Mouse (Mus musculus) gastrocnemius, postnatal 25 days (tissue): ENCODE results near the gene Maml2. TPM values are rescaled to one million over a fixed set of nuclear protein-coding genes. Genes with fewer than 3 reads are reported as not detected.

Experiments used
- DNase-seq: peaks from one replicate; pipeline ENCODE4 v3.0.0; 2022
- total RNA-seq, 2 experiments: library from RNA; stranded (reverse); gene quantifications; 1 replicate in 1 of 2; 2 replicates in 1 of 2; pipeline ENCODE4 v1.2.3; 2021

Maml2 gene
- total RNA-seq, 2 experiments from 2014 or later = 2.1 to 3.2 TPM

DNA sequence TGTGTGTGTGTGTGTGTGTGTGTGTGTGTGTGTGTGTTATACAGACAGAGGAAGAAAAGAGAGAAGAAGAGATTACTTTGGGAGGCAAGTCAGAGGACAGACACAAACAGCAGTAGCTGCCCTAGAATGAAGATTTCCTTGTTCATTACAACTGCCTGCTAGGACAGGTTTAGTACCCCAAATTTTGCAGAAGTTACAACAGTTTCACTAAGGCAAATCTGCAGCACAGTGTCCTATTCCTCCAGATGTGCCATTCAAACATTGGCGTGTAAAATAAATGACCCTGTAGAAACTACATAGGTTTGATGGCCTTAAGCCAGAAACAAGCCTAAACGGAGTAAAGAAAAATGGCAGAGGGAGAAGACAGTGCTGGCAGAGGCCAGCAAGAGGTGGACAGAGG is 195.1 kb downstream of the Maml2 start:
- DNase-seq = no peak

DNA sequence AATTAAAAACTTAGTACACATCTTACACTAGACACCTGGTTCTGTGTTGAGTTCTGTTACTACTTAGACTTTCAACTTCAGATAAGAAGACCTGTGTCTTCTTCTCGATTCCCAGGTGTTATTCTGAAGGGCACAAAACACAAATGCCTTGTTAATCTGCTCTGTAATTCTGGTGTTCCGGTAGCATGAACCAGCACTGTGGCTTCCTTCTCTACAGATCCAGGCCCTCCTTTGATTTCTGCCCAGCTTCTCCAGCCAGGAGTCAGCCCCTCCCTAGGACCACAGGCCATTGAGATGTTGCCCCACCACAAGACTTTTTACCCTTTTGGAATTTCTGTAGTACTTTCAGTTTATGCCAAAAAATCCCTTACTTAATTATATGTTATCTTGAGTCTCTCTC is 196.0 kb downstream of the Maml2 start:
- no peak for DNase-seq

DNA sequence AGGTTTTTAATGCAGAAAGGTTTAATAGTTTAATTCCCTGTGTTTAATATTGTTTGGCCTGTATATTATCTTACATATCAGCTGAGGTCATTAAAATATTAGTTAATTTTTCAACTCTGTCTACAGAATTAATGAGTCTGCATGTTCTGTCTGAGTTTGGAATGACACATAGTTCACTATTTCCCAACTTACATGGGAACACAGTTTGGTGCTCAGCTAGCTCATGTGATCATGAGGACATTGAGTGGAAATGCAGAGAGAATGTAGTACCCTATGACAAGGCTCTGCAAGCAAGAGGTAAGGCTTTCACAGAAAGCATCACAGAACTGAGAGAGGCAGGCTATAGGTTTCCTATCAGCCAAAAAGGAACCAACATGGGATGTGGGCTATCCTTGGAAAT is 197.8 kb downstream of the Maml2 start:
- no peak for DNase-seq

DNA sequence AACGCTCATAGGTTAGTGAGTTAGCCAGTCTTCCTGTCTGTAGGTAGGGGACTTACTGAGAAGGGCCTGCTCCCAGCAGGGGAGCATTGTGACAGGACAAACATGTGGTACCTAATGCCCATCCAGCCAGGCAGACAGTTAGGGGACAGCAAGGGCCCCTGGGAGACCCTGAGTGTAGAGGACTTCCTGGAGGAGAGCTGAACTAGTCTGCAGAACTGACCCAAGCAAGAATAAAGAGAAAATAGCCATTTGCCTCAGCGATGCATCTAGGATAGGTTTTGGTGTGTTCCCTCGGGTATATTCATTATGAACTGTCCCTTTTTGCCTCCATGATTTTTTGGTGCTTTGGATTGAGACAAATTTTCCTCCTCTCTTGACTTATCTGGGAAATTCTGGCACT is 199.3 kb downstream of the Maml2 start:
- DNase-seq = no peak

DNA sequence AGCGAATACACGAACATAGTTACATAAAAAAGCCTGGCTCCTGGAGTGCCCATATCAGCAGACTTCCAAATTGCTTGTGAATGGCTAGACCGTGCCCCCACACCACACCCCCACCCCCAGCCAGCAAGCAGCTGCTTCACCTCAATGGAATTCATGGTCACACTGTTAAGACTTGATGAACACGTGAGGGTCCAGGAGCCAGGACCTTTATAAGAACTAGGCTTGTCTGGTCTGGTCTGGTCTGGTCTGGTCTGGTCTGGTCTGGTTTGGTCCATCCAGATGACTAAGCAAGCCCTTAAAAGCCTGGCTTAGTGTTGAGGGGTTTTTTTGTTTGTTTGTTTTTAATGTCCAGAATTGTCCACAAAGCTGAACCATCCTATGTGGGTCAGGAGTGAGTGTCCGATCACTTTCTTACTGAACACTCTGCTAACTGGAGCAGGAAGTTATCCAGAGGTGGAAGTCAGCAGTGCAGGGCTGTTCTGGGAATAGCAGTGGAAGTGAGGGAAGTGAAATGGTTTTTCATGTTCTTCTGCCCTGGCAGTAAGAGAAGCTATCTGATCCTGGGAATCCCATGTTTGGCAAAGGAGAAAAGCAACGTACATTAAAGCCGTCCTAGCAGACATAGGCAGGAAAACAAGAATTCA is 200.1 kb downstream of the Maml2 start:
- peak; percentile 28 for DNase-seq

DNA sequence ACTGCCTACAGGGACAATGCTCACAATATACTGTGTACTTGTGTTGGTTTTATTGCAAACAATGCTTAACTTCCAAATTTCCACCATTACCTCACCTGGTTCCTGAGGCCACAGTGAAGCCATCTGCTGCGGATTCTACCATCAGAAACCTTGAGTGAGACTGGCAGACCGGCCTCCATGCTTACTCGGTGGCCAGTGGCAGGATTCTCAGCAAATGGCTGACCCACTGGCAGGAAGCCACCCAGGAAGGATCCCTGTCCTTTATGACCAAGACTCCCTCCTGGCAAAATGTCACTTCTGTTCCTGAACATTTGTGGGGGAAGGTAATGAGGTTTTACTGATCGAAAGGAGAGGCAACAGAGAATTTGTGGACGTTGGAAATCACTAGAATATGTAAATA is 202.3 kb downstream of the Maml2 start:
- DNase-seq = no peak

DNA sequence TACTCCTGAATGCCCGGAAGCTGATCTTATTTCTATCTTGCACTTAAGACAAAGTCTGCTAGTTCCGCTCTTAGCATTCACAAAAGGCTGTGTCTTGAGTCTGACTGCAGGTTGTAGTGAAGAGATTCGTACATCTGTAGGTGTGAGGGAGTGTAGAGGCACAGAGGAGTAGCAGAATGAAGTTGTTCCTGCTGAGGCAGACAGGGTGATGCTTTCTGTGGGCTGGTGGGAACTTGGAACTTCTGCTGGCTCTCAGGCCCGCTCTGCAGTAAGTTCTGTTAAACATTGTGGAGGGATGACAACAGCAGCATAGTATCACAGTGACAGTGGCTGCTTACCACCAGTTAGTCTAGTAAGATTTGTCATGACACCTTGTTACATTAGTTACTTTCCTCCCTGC is 207.3 kb downstream of the Maml2 start:
- no peak for DNase-seq

DNA sequence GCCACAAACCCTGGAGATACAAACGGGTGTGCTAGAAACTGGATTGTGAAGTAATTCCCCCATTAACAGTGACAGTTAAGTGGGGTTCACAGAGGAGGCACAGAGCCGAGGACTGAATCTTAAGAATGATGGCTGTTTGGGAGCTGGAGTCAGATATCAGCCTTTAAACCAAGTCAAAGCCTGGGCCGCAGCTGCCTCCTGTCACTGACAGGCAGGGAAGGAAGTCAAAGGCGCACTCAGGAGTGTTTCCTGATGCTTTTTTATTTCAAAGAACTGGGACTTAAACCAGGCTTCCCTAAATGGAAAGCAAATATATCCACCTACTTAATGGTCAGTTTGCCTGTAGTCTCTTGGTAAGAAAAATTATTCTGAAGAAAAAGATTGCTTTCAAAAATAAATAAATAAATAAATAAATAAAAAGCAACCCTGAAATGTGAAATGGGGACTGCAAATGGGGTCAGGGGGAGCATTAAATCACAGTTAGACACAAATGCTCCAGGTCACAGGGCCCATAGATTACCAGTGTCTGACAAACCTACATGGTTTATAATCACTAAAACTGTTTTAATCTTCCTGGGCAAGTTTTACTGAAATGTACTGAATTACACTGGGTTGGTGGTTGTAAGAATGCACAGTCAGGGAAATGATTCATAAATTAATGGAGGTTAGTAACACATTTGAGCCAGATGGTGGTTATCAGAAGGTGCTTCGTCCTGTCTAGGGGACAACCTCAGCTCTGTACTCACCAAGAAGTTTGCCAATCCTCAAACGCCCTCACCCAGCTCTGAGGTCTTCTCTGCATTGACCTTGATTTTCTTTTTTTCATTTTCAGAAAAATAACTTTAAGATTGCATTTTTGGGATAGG is 209.4 kb downstream of the Maml2 start:
- DNase-seq = no peak

DNA sequence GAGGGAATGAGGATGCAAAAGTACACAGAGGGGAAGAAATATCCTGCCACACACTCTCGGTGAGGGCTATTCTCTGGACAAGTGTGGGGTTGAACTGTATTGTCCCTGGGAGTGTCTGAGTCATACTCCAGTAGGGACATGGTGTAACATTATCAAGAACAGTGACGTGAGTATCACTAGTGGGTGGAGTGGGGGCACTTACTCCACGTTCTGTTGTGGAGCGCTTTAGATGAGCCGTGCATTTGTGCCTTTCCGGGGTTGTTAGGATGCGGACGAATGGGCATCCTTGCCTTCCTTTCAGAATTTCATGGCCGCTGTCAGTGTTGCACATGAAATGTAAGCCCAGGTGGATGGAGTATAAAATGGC is 210.0 kb downstream of the Maml2 start:
- no peak for DNase-seq

DNA sequence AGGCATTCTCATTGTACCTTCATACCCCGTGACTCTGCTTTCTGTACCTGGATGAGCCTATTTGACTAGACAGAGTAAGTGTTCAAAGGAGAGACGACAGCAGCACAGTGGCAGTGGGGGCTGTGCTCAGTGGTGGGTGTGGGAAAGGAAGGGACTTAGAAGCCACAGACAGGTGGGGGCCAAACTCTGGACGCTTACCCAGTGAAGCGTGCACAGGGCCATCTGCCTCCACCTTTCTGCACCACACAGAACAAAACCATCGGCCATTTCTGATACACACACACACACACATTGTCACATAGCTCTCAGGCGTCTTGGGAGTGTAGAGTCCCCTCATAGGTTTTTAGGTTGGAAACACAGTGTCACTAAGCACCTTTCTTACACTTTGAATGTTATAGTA is 212.0 kb downstream of the Maml2 start:
- DNase-seq = no peak

DNA sequence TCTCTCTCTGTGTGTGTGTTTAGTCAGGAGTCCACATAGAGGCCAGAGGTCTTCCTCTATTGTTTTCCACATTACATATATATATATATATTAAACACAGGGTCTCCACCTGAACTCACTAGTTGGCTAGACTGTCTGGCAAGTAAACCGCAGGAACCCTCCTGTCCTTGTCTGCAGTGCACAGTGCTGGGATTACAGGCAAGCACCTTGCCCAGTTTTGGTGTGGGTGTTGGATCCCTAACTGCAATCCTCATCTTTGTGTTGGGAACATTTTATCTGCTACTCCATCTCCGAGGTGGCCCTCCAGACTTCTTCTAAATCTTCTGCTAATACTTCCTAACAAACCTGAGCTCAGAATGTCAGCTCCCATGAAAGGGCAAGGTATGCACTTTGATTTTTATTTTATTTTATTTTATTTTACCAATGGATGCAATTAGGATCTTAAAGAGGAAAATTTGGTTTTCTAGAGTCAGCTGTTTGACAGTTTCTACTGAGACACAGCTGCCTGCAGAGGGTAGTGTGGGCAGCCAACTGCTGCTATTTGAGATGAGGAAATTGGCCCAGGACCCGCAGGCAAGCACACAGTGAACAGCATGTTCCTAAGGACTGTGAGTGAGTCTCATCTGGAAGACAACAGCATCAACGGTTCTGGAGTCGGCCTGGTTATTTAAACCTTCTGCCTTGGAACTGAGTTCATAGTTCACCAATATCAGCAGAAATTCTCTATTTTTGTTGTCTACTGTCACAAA is 213.0 kb downstream of the Maml2 start:
- peak; percentile 85 for DNase-seq

DNA sequence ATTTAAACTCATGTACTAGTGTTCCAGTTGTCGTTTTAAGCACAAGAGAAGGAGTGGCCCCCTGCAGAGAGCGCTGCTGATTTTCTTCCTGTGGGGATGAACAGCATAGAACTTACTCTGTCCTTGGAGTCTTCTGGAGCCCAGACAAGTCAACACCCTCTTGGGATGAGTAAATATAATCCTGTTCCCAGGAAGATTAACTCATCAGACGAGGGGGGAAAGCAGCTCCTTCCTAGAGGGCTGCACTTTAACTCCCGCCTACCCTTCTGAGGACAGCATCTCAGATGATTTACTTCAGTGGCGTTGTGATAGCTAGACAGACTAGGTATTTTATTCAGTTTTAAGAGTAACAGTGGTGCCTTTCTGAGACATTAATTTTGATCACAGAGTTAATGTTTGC is 215.4 kb downstream of the Maml2 start:
- DNase-seq = no peak

DNA sequence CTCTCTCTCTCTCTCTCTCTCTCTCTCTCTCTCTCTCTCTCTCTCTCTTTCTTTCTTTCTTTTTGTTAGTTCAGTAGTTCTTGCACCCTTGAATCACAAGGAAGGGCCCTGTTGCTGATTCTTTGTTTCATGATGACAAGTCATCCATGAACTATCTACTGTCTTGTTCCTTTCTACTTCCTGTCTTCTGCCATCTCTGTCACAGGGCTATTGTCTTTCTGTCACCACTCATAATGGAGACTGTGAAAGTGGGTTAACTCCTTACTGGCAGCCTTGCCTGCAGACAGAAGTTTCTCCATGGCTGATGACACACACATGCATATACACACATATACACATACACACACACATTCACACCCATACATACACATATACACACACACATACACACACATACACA is 216.7 kb downstream of the Maml2 start:
- no peak for DNase-seq

DNA sequence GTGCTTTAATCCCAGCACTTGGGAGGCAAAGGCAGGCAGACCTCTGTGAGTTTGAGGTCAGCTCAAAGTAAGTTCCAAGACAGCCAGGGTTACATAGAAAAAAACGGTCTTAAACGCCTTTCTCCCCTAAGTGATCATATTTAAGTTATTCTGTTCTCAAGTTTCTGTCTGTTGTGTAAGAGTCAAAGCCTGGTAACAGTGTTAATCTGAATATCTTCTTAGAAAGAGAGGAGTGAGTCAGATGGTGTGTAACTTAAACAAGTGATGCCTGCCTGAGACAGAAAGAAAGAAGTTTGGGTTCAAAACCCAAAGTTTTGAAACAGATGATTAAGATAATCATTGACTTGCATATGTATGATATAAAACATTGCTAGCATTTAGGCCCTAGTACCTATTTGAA is 218.2 kb downstream of the Maml2 start:
- no peak for DNase-seq

DNA sequence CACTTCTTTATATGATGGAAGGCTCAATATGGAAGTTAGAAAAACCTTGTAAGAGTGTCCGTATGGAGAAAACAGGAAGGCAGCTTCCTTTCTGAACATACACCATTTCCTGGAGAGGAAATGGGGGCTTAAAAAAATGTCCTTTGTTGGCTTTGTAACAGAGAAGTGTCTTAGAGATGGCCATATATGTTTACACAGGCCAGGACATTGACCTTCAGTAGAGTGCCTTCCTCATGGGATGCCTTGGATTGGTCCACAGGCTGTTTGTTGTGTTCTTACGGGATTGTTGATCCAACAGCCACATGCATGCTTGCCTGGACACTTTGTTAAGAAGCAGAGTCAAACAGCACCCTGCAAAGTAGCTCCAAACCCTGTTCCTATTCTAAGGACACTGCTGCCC is 220.3 kb downstream of the Maml2 start:
- no peak for DNase-seq

DNA sequence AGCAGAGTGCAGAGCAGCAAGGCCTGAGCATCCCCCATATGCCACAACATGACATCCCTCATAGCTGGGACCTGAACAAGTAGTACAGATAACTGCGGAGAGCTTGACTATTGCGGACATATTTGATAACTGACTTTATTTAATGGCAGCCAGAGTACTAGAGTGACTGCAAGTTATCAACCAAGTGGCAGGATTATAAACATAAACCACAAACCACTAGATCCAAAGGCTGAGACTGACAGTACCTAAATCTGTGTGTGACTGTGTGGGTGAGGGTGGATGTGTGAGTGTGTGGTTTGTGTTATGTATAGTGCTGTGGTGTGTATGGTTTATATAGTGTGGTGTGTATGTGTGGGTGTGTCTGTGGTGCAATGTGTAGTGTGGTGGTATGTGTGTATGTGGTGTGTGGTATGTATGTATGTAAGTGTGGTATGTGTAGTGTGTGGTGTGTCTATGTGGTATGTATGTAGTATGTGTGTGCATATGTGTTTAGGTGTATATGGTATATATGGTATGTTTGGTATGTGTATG is 220.7 kb downstream of the Maml2 start:
- DNase-seq = no peak

DNA sequence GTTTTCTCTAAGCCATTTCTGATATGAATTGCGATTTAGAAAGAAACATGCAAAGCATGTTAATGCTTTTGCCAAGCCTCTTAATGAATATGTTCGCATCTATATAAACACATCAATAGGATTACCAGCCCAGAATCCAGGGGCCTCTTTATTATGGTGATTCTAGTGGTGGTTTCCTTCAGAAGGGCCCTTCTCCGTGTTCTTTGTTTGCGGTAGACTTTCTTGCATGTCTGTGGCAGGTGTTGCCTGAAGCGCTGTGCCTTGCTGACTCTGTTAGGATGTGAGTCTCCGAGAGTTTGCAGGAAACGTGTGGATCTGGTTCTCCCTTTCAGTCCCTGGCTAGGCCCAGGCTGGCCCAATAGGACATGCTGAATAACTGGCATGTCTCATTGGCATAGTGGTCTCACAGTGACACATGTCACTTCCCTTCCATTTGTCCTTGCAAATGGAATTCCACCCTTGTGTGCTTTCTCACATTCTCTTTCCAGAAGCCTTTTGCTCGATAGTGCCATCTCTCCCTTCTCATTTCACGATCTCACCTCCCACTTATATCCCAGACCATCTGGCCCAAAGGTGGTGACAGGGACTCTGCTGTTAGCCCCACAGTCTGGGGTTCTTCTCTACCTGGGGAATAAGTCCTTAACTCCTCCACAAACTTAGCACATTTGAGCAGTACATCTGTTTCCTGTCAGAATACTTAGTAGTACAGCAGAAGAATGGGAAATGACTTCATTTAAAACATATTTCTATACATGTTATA is 224.5 kb downstream of the Maml2 start:
- DNase-seq = no peak

DNA sequence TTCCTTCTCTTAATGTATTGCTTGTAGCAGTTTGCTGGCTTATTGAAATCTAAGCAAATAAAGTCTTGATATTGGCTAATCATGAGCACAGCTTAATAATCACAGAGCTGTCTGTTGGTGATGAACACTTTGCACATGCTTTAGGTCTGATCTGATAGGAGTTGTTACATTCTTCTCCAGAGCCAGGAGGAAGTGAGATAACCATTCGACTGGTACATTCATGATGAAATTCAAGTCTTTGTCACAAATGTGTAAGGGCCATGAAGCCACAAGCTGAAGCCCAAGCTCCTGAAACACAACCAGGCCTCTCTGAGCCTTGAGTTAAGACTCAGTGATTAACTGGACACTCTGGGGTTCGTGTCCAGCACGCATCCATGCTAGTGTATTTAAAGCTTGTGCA is 225.3 kb downstream of the Maml2 start:
- no peak for DNase-seq

DNA sequence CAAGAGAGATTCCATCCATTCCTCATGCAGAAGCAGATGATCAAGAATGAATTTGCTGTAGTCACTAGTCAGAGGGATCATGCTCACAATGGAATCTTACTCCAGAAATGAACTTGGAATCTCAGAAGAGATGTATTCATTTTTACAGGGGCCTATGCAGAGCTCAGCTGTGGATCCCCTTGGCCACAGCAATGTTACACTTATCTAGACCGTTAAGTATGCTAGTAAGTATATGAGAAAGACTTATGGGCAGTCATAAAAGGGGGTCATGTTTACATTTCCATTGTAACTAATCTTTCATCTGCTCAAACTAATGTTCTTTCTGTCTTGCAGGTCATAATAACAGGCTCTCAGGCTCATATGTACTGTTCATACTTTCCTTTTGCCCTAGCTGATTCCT is 227.3 kb downstream of the Maml2 start:
- no peak for DNase-seq

DNA sequence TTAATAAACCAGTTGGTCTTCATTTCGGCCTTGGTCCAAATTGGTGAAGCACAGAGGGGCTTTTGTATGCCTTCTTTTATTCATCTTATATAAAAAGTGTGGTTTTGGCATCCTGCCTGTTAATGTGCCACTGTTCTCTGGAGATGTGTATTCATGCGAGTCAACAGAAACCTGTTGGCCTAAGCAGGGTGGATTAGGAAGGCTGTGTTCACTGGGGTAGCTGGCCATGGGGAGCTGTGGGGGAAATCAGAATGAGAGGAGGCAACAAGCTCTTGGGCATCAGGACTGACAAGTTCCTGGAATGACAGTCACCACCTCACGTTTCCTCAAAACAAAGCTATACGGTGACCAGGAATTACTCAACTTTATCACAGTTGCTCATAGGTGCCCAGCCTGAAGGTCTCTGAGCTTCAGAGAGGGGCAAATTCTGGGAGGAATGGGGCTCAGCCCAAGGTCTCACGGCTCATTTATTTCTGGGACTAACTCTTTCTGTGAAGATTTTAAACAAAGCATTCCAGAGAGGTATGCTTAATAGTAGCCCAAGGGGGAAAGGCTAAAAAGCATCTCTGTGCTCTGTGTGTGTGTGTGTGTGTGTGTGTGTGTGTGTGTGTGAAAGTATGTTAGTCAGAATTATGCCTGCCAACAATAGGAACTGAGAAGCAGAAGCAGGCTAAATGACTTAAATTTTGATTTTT is 228.0 kb downstream of the Maml2 start:
- no peak for DNase-seq

DNA sequence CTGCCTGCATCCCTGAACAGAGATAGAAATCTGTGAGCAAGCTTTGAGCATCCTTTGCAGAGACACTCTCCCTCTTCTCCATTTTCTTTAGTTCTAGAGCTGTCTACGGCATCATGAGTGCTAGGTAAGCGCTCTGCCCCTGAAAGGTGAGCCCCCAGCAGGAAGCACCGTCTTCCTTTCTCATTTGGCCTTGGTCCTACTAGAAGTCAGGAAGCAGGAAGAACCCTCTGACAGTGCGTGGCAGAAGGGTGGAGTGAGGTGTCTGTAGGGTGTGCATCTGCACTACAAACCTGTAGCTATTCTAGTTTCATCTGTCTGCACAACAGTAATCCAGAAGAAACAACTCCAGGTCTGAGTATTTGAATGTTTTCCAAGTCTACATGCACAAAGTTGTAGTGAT is 232.8 kb downstream of the Maml2 start:
- DNase-seq = no peak
